In genomic region chr11:81601736-81602135, GRCm38 (mm10) we compare ENCODE assay signal across 31 mouse cellular contexts.
"Had no signal": no experiment of that assay in that cellular context is flagged by ENCODE, and none has a peak within 500 bp of the region (broad histone marks: within the 10 kb centered on the region; RNA-seq: fewer than 3 reads in every experiment).

No protein-coding gene starts in this region.

- H3K27me3 ChIP-seq: limb, embryonic 12.5 days; limb, embryonic 13.5 days; limb, embryonic 15.5 days; liver, embryonic 12.5 days; liver, embryonic 13.5 days; liver, embryonic 15.5 days; lung, embryonic 15.5 days; megakaryocyte, embryonic 14.5 days; midbrain, embryonic 12.5 days; midbrain, embryonic 15.5 days; neural tube, embryonic 12.5 days; neural tube, embryonic 13.5 days had no signal

- DNase-seq: left cerebral cortex, postnatal 4 days; liver; liver, embryonic 13.5 days; liver, postnatal 0 days; lung, adult 18-20 months; lung, adult 2 months; lung, embryonic 14.5 days; lung, postnatal 10 days; lung, postnatal 14 days; lung, postnatal 36 days; lung, postnatal 4 days; midbrain, embryonic 14.5 days had no signal

- H3K4me1 ChIP-seq: limb, embryonic 10.5 days; limb, embryonic 12.5 days; limb, embryonic 13.5 days; limb, embryonic 15.5 days; liver, embryonic 12.5 days; liver, embryonic 13.5 days; liver, embryonic 15.5 days; lung, embryonic 15.5 days; megakaryocyte, embryonic 14.5 days; midbrain, embryonic 10.5 days; midbrain, embryonic 12.5 days; midbrain, embryonic 15.5 days; neural tube, embryonic 12.5 days; neural tube, embryonic 13.5 days had no signal

- H3K4me3 ChIP-seq: limb, embryonic 10.5 days; limb, embryonic 12.5 days; limb, embryonic 13.5 days; limb, embryonic 15.5 days; liver, embryonic 12.5 days; liver, embryonic 13.5 days; liver, embryonic 15.5 days; lung, embryonic 15.5 days; megakaryocyte, embryonic 14.5 days; midbrain, embryonic 10.5 days; midbrain, embryonic 12.5 days; midbrain, embryonic 15.5 days; myocyte; neural tube, embryonic 12.5 days; neural tube, embryonic 13.5 days had no signal

- H3K9me3 ChIP-seq: limb, embryonic 10.5 days; limb, embryonic 12.5 days; limb, embryonic 13.5 days; limb, embryonic 15.5 days; liver, embryonic 12.5 days; liver, embryonic 13.5 days; liver, embryonic 15.5 days; lung, embryonic 15.5 days; megakaryocyte, embryonic 14.5 days; midbrain, embryonic 10.5 days; midbrain, embryonic 12.5 days; midbrain, embryonic 15.5 days; neural tube, embryonic 12.5 days; neural tube, embryonic 13.5 days had no signal

- H3K27ac ChIP-seq: limb, embryonic 10.5 days; limb, embryonic 12.5 days; limb, embryonic 13.5 days; limb, embryonic 15.5 days; liver, embryonic 12.5 days; liver, embryonic 13.5 days; liver, embryonic 14.5 days; liver, embryonic 15.5 days; lung, embryonic 15.5 days; macrophage; midbrain, embryonic 10.5 days; midbrain, embryonic 12.5 days; midbrain, embryonic 15.5 days; neural tube, embryonic 12.5 days; neural tube, embryonic 13.5 days had no signal

- H3K9ac ChIP-seq: limb, embryonic 12.5 days; limb, embryonic 13.5 days; limb, embryonic 15.5 days; liver, embryonic 12.5 days; liver, embryonic 13.5 days; liver, embryonic 14.5 days; liver, embryonic 15.5 days; liver, postnatal 0 days; lung, embryonic 14.5 days; lung, embryonic 15.5 days; midbrain, embryonic 12.5 days; midbrain, embryonic 15.5 days; neural tube, embryonic 12.5 days; neural tube, embryonic 13.5 days had no signal

- H3K4me2 ChIP-seq: limb, embryonic 12.5 days; limb, embryonic 13.5 days; limb, embryonic 15.5 days; liver, embryonic 11.5 days; liver, embryonic 12.5 days; liver, embryonic 13.5 days; liver, embryonic 15.5 days; lung, embryonic 14.5 days; lung, embryonic 15.5 days; midbrain, embryonic 12.5 days; midbrain, embryonic 15.5 days; neural tube, embryonic 12.5 days; neural tube, embryonic 13.5 days had no signal

- ATAC-seq: liver, embryonic 12.5 days; liver, postnatal 0 days; lung, postnatal 0 days; midbrain, embryonic 15.5 days; midbrain, embryonic 16.5 days had no signal

- H3K36me3 ChIP-seq: limb, embryonic 10.5 days; limb, embryonic 12.5 days; limb, embryonic 13.5 days; limb, embryonic 15.5 days; liver, embryonic 12.5 days; liver, embryonic 13.5 days; liver, embryonic 15.5 days; lung, embryonic 15.5 days; midbrain, embryonic 10.5 days; midbrain, embryonic 12.5 days; midbrain, embryonic 15.5 days; neural tube, embryonic 12.5 days; neural tube, embryonic 13.5 days had no signal
